ENCODE assay signal across 7 mouse cellular contexts in genomic region chr13:37830874-37831311, GRCm38 (mm10). TPM values are rescaled to one million over a fixed set of nuclear protein-coding genes. Genes with fewer than 3 reads are reported as not detected.
DNase-seq lines count a peak whose midpoint lies in the region; ATAC-seq and TF ChIP-seq lines count a peak whose summit lies in the region.

No protein-coding gene starts in this region.

- WGBS in kidney, adult 2 months: 27% methylated on average over 4 of the region's 4 CpGs
- 37% methylated on average over 4 of the region's 4 CpGs for WGBS in intestine, embryonic 14.5 days

- no peak for TF ChIP-seq POLR2A in kidney, adult 2 months (IDR thresholded peaks at IDR 0.05; ENCODE audit: low read depth, low read length)

- no peak overlapping the region for H3K4me3 ChIP-seq in kidney, adult 2 months (ENCODE audit: insufficient read depth, low read depth, low read length)
- H3K4me3 ChIP-seq in intestine, embryonic 14.5 days (ENCODE audit: low read depth, low read length): no peak overlapping the region

- no peak overlapping the region; the same call in 1 of the 2 replicates for H3K4me2 ChIP-seq in intestine, embryonic 14.5 days (ENCODE audit: low read length)

- peaks cover 33% of the 10 kb centered on the region for H3K4me1 ChIP-seq in kidney, adult 2 months (ENCODE audit: control insufficient read depth, insufficient read depth, low read length)
- peaks cover 51% of the 10 kb centered on the region for H3K4me1 ChIP-seq in intestine, embryonic 14.5 days (replicated peaks; ENCODE audit: control insufficient read depth, insufficient read depth, low read length)

- peak; percentile 52 for DNase-seq in kidney, adult 2 months
- DNase-seq in kidney, postnatal 10 days: no peak
- no peak for DNase-seq in Patski (ENCODE audit: low read depth, low spot score)
- DNase-seq in intestine, embryonic 14.5 days (ENCODE audit: low spot score): no peak
- peak; percentile 79 for DNase-seq in lung, postnatal 36 days
- no peak for DNase-seq in neural tube, embryonic 10.5 days (ENCODE audit: extremely low spot score, low spot score)
- DNase-seq in spleen, adult 18-20 months: no peak

- H3K27ac ChIP-seq in kidney, adult 2 months (ENCODE audit: insufficient read depth, low read depth, low read length): peak overlapping the region; percentile 10; the same call in 1 of the 2 replicates
- peak overlapping the region; percentile 4; the same call in 1 of the 2 replicates for H3K27ac ChIP-seq in intestine, embryonic 14.5 days (ENCODE audit: low read depth)

- no peaks in the 10 kb centered on the region for H3K27me3 ChIP-seq in kidney, adult 2 months (replicated peaks; ENCODE audit: control insufficient read depth, insufficient read depth, low read length)
- H3K27me3 ChIP-seq in Patski: no peaks in the 10 kb centered on the region
- H3K27me3 ChIP-seq in intestine, embryonic 14.5 days (replicated peaks; ENCODE audit: control insufficient read depth, insufficient read depth, low read length): no peaks in the 10 kb centered on the region

- in situ Hi-C loops in Patski (cut with MboI; ENCODE audit: low pct_unique_long_range_greater_than_20kb): no loop called here

- CTCF ChIA-PET in Patski (lab: Charles Lee): interaction anchor here (1.3 kb wide), 1 partner anchor 9 kb away, joined by 5 read pairs; no protein-coding TSS in a partner anchor

- ATAC-seq in Patski: peak; percentile 4
- no peak for ATAC-seq in intestine, embryonic 14.5 days (replicated peaks; ENCODE audit: low FRiP score, low TSS enrichment, low read depth)

- H3K36me3 ChIP-seq in kidney, adult 2 months (ENCODE audit: control insufficient read depth, insufficient read depth, low read length): no peaks in the 10 kb centered on the region
- no peaks in the 10 kb centered on the region for H3K36me3 ChIP-seq in intestine, embryonic 14.5 days (ENCODE audit: control insufficient read depth, insufficient read depth, low read length)

- H3K9ac ChIP-seq in intestine, embryonic 14.5 days (ENCODE audit: low read length): no peak overlapping the region

- no peaks in the 10 kb centered on the region for H3K9me3 ChIP-seq in intestine, embryonic 14.5 days (ENCODE audit: control insufficient read depth, low read length)

- POLR2A ChIA-PET in Patski (lab: Charles Lee): no interaction called here

- no peak for TF ChIP-seq CTCF in kidney, adult 2 months (conservative IDR thresholded peaks at IDR 0.05; ENCODE audit: insufficient read depth, insufficient read length, low read depth, low read length)
- TF ChIP-seq CTCF in Patski (IDR thresholded peaks at IDR 0.05): no peak

RNA-seq across cellular contexts. Expression of gene Rreb1, which starts 52.7 kb away (rescaled TPM):
- 16.7 and 18.3 TPM in 2 replicates for polyA plus RNA-seq in kidney, adult 2 months (2012; rRNA removed)
- polyA plus RNA-seq in Patski (2021): 21.1 TPM
- 20.2 and 20.3 TPM in 2 replicates for polyA plus RNA-seq in intestine, embryonic 14.5 days (2014; fragmentation: Nextera tagmentation; extraction: Ambion mirVana)

Comparison
In these comparisons a context has a peak if more than half of its experiments do, and no peak if none do; other contexts are left out.
1. DNase-seq: peak in kidney, adult 2 months (single experiment) and lung, postnatal 36 days (single experiment); none in kidney, postnatal 10 days (single experiment), Patski (single experiment), intestine, embryonic 14.5 days (single experiment), neural tube, embryonic 10.5 days (single experiment) and spleen, adult 18-20 months (0 of 2).